Mouse (Mus musculus) ES-Bruce4 (cell line): Measurements from ENCODE around the gene Rab27a. TPM values are rescaled to one million over a fixed set of nuclear protein-coding genes. Genes with fewer than 3 reads are reported as not detected.

ENCODE experiments used
- H3K27ac ChIP-seq: 2 replicates; pipeline ENCODE4 v1.5.1; 2012; ENCODE audit warnings: low read length, inconsistent platforms; ENCODE audit not compliant: insufficient read depth
- H3K27me3 ChIP-seq: 2 replicates; pipeline ENCODE4 v1.6.1; 2012; ENCODE audit warnings: mild to moderate bottlenecking, low read length, inconsistent platforms; ENCODE audit not compliant: control insufficient read depth, poor library complexity, insufficient read depth, severe bottlenecking
- H3K36me3 ChIP-seq: 2 replicates; pipeline ENCODE4 v1.6.1; 2012; ENCODE audit warnings: inconsistent platforms, mild to moderate bottlenecking, low read length, moderate library complexity; ENCODE audit not compliant: control insufficient read depth, poor library complexity, insufficient read depth, severe bottlenecking
- H3K4me1 ChIP-seq: one replicate; pipeline ENCODE4 v1.8.1; 2011; ENCODE audit warnings: low read length; ENCODE audit not compliant: control insufficient read depth, insufficient read depth
- H3K4me3 ChIP-seq: 2 replicates; pipeline ENCODE4 v1.5.1; 2011; ENCODE audit warnings: low read depth, mild to moderate bottlenecking, low read length
- H3K9ac ChIP-seq: 2 replicates; pipeline ENCODE4 v1.6.1; 2012; ENCODE audit warnings: low read depth, mild to moderate bottlenecking, inconsistent platforms; ENCODE audit not compliant: poor library complexity, severe bottlenecking
- H3K9me3 ChIP-seq: replicated peaks from 2 replicates; pipeline ENCODE4 v1.6.1; 2012; ENCODE audit warnings: mild to moderate bottlenecking, low read length, inconsistent platforms; ENCODE audit not compliant: control insufficient read depth, poor library complexity, insufficient read depth, severe bottlenecking
- CTCF ChIP-seq: IDR thresholded peaks from one replicate; pipeline ENCODE4 v1.8.1; 2011; ENCODE audit warnings: low read depth, low read length
- EP300 ChIP-seq: IDR thresholded peaks from 2 replicates; pipeline ENCODE4 v1.6.1; 2011; ENCODE audit warnings: low read depth, low read length; ENCODE audit not compliant: insufficient read depth
- polyA plus RNA-seq: library from polyadenylated mRNA; stranded (reverse); fragments of >200 nt; gene quantifications from 2 replicates; pipeline ENCODE4 v1.2.4, GENCODE M21; 2011; ENCODE audit warnings: low read depth; ENCODE audit not compliant: missing spikeins, insufficient read depth, insufficient read length

The Rab27a gene
- polyA plus RNA-seq, 1 experiment: 18.2 TPM

- Histone ChIP-seq H3K36me3 (no peaks in the 10 kb centered on the region), H3K9ac (no peak overlapping the region), H3K27me3 (no peaks in the 10 kb centered on the region), H3K4me1 (no peaks in the 10 kb centered on the region), H3K9me3 (no peaks in the 10 kb centered on the region), H3K4me3 (no peak overlapping the region), H3K27ac (no peak overlapping the region)
- TF ChIP-seq CTCF: no peak
- no peak for TF ChIP-seq EP300
Observed at GRCm38 (mm10) chr9:73137341-73137886, 92.8 kb downstream of the Rab27a start.

Other genes with a start within 250 kb of the Rab27a start
- gene Prtg, start 238.0 kb upstream of the Rab27a start, polyA plus RNA-seq: 72.4 and 78.5 TPM in 2 replicates
- 1.2 and 1.3 TPM in 2 replicates for gene Pygo1, start 119.2 kb upstream of the Rab27a start, polyA plus RNA-seq
- gene Dyx1c1, start 86.1 kb upstream of the Rab27a start, polyA plus RNA-seq: 2.3 and 2.4 TPM in 2 replicates
- gene Gm44503, start 86.0 kb upstream of the Rab27a start, polyA plus RNA-seq: not detected in 2 replicates
- 13.0 and 15.4 TPM in 2 replicates for gene Ccpg1os, start 59.5 kb upstream of the Rab27a start, polyA plus RNA-seq
- 41.5 and 41.9 TPM in 2 replicates for gene Ccpg1, start 59.4 kb upstream of the Rab27a start, polyA plus RNA-seq
- 28.9 and 30.0 TPM in 2 replicates for gene Pigb, start 4.5 kb upstream of the Rab27a start, polyA plus RNA-seq
- 2.3 and 4.0 TPM in 2 replicates for gene Khdc3, start 57.0 kb downstream of the Rab27a start, polyA plus RNA-seq
- gene Gm20509, start 57.6 kb downstream of the Rab27a start, polyA plus RNA-seq: not detected in 2 replicates
- 144 and 146 TPM in 2 replicates for gene Rsl24d1, start 68.6 kb downstream of the Rab27a start, polyA plus RNA-seq